Mouse (Mus musculus) heart, embryonic 14.5 days (tissue): ENCODE data around the gene Prdm2. TPM values are rescaled to one million over a fixed set of nuclear protein-coding genes. Genes with fewer than 3 reads are reported as not detected.

ENCODE experiments used
- ATAC-seq: fragments of 200-750 bp; cut with Nextera tagmentation; 2 replicates; pipeline ENCODE4 v1.8.0; 2017; ENCODE audit warnings: low read depth, moderate TSS enrichment; ENCODE audit not compliant: insufficient number of reproducible peaks, insufficient read depth, low FRiP score
- H3K27ac ChIP-seq, 2 experiments: fragments of 200-500 bp in 1 of 2; fragments of 300-500 bp in 1 of 2; sonication (generic) in 1 of 2; replicated peaks in 1 of 2; 2 replicates each; pipeline ENCODE4 v1.5.1; 2012 to 2014; ENCODE audit warnings: low read depth in 2 of 2, low read length in 2 of 2, control low read depth in 1 of 2, mild to moderate bottlenecking in 1 of 2, mixed read lengths in 1 of 2; ENCODE audit not compliant: control insufficient read depth in 1 of 2, insufficient read depth in 1 of 2
- H3K27me3 ChIP-seq: fragments of 300-500 bp; sonication (generic); 2 replicates; pipeline ENCODE4 v1.6.1; 2014; ENCODE audit warnings: mild to moderate bottlenecking, low read length, control low read depth; ENCODE audit not compliant: control insufficient read depth, insufficient read depth
- H3K36me3 ChIP-seq: fragments of 300-500 bp; sonication (generic); 2 replicates; pipeline ENCODE4 v1.6.1; 2014; ENCODE audit warnings: mild to moderate bottlenecking, control low read depth, low read length, mixed read lengths; ENCODE audit not compliant: control insufficient read depth, insufficient read depth
- H3K4me1 ChIP-seq, 2 experiments: fragments of 200-500 bp in 1 of 2; fragments of 300-500 bp in 1 of 2; sonication (generic) in 1 of 2; 2 replicates each; pipeline ENCODE4 v1.6.1; 2012 to 2014; ENCODE audit warnings: low read length in 2 of 2, control low read depth in 1 of 2, mixed read lengths in 1 of 2; ENCODE audit not compliant: control insufficient read depth in 2 of 2, insufficient read depth in 2 of 2
- H3K4me2 ChIP-seq: fragments of 300-500 bp; sonication (generic); 2 replicates; pipeline ENCODE4 v1.6.1; 2014; ENCODE audit warnings: mild to moderate bottlenecking, low read length
- H3K4me3 ChIP-seq, 2 experiments: fragments of 200-500 bp in 1 of 2; fragments of 300-500 bp in 1 of 2; sonication (generic) in 1 of 2; 2 replicates each; pipeline ENCODE4 v1.5.1; 2012 to 2014; ENCODE audit warnings: low read length in 2 of 2, mild to moderate bottlenecking in 2 of 2, control low read depth in 1 of 2, low read depth in 1 of 2, moderate library complexity in 1 of 2; ENCODE audit not compliant: control insufficient read depth in 1 of 2, insufficient read depth in 1 of 2
- H3K9ac ChIP-seq: fragments of 300-500 bp; sonication (generic); 2 replicates; pipeline ENCODE4 v1.6.1; 2014; ENCODE audit warnings: mild to moderate bottlenecking, low read length
- H3K9me3 ChIP-seq: fragments of 300-500 bp; sonication (generic); 2 replicates; pipeline ENCODE4 v1.6.1; 2016; ENCODE audit warnings: low read length, control low read depth; ENCODE audit not compliant: control insufficient read depth
- WGBS: fragments of 180-500 bp; shearing (Covaris S2); extraction: QIAGEN DNeasy Blood & Tissue Kit; methylation state at CpG from one replicate; pipeline ENCODE4 v1.1.7; 2014; 5-methylcytosine and 5-hydroxymethylcytosine counted together
- polyA plus RNA-seq: library from polyadenylated mRNA; unstranded; fragments of >200 nt; fragmentation: Nextera tagmentation; extraction: Ambion mirVana; gene quantifications from 2 replicates; pipeline ENCODE4 v1.2.1, GENCODE M21; 2014

Prdm2 gene
- polyA plus RNA-seq, 1 experiment from 2014 or later = 8.7 TPM

GRCm38 (mm10) chr4:143225886-143226285 is 13.1 kb upstream of the Prdm2 start:
- Histone ChIP-seq H3K4me2 (no peak overlapping the region), H3K4me3 (no peak overlapping the region), H3K4me1 (peaks cover 6% of the 10 kb centered on the region in 2 experiments; a peak in 3 of 4 replicates), H3K9me3 (no peaks in the 10 kb centered on the region), H3K36me3 (no peaks in the 10 kb centered on the region), H3K27ac (no peak overlapping the region), H3K9ac (no peak overlapping the region), H3K27me3 (no peaks in the 10 kb centered on the region; the same call in 1 of the 2 replicates)
- WGBS = 22% methylated on average over 9 of the region's 9 CpGs
- ATAC-seq = no peak

DNA sequence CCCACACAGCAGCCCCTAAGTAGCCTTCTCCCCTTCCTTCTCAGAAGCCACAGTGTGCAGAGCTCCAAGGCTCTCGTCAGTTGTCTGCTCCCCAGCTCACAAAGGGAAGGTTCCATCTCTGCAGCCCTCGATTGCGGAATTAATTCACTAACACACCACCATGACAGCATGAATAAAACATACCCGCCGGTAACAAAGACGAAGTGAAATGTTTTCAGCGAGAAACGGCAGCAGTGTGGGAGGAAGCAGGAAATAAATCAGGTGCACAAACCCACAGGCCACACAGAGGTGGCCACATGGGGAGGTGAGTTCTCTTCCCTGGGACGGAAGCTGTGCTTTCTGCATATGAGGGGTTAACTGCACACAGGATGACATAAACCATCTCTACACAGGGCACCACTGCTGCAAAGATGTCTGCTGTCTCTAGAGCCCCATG is 6.5 kb upstream of the Prdm2 start:
- H3K36me3 ChIP-seq = no peaks in the 10 kb centered on the region
- no peak overlapping the region for H3K9ac ChIP-seq
- ATAC-seq = no peak
- no peak overlapping the region for H3K4me3 ChIP-seq
- H3K4me2 ChIP-seq = no peak overlapping the region
- H3K27ac ChIP-seq = no peak overlapping the region
- no peaks in the 10 kb centered on the region for H3K9me3 ChIP-seq
- no peaks in the 10 kb centered on the region for H3K27me3 ChIP-seq
- no peaks in the 10 kb centered on the region for H3K4me1 ChIP-seq
- WGBS = 72% methylated on average over 9 of the region's 9 CpGs

GRCm38 (mm10) chr4:143218858-143219257 is 6.1 kb upstream of the Prdm2 start:
- H3K27ac ChIP-seq = no peak overlapping the region
- H3K9ac ChIP-seq = no peak overlapping the region
- no peak overlapping the region for H3K4me2 ChIP-seq
- no peaks in the 10 kb centered on the region for H3K27me3 ChIP-seq
- H3K36me3 ChIP-seq = no peaks in the 10 kb centered on the region
- no peaks in the 10 kb centered on the region for H3K9me3 ChIP-seq
- no peak for ATAC-seq
- H3K4me3 ChIP-seq = no peak overlapping the region
- no peaks in the 10 kb centered on the region for H3K4me1 ChIP-seq
- 77% methylated on average over 2 of the region's 2 CpGs for WGBS

- Histone ChIP-seq H3K9me3 (no peaks in the 10 kb centered on the region), H3K27ac (no peak overlapping the region), H3K4me1 (peaks cover 5% of the 10 kb centered on the region in 2 experiments; a peak in 2 of 4 replicates), H3K27me3 (no peaks in the 10 kb centered on the region), H3K4me2 (no peak overlapping the region), H3K4me3 (no peak overlapping the region), H3K9ac (no peak overlapping the region), H3K36me3 (no peaks in the 10 kb centered on the region)
- no peak for ATAC-seq
- 70% methylated on average over 7 of the region's 7 CpGs for WGBS
Measured at GRCm38 (mm10) chr4:143217189-143217588, 4.4 kb upstream of the Prdm2 start.

GRCm38 (mm10) chr4:143214221-143214797 is 1.5 kb upstream of the Prdm2 start:
- H3K4me2 ChIP-seq = no peak overlapping the region
- H3K4me3 ChIP-seq = no peak overlapping the region
- no peaks in the 10 kb centered on the region for H3K27me3 ChIP-seq
- ATAC-seq = no peak
- no peak overlapping the region for H3K27ac ChIP-seq
- no peaks in the 10 kb centered on the region for H3K36me3 ChIP-seq
- no peak overlapping the region for H3K9ac ChIP-seq
- 88% methylated on average over 3 of the region's 3 CpGs for WGBS
- H3K9me3 ChIP-seq = no peaks in the 10 kb centered on the region
- H3K4me1 ChIP-seq = peaks cover 5 to 9% of the 10 kb centered on the region in 2 experiments; a peak in 3 of 4 replicates

GRCm38 (mm10) chr4:143213571-143213970 is 776 bp upstream of the Prdm2 start:
- no peaks in the 10 kb centered on the region for H3K27me3 ChIP-seq
- peaks cover 5 to 9% of the 10 kb centered on the region in 2 experiments; a peak in 3 of 4 replicates for H3K4me1 ChIP-seq
- H3K4me3 ChIP-seq = no peak overlapping the region
- H3K9me3 ChIP-seq = no peaks in the 10 kb centered on the region
- no peak overlapping the region for H3K27ac ChIP-seq
- ATAC-seq = no peak
- no peak overlapping the region for H3K4me2 ChIP-seq
- WGBS = 59% methylated on average over 4 of the region's 4 CpGs
- H3K9ac ChIP-seq = no peak overlapping the region
- no peaks in the 10 kb centered on the region for H3K36me3 ChIP-seq

DNA sequence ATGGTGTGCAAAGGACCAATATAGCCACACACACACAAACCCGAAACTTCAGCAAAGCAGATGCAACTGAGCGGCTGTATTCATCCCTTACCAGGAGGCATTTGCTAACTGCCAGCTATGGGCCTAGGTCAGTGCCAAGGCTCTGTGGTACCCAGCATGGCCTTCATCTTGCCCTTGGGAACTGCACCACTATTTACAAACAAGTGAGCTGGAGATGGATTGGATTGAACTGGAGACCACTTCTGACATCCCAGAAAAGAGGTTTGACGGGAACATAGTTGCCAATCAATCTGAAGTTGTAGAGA is 332 bp upstream of the Prdm2 start:
- peaks cover 5 to 9% of the 10 kb centered on the region in 2 experiments; a peak in 3 of 4 replicates for H3K4me1 ChIP-seq
- H3K9me3 ChIP-seq = no peaks in the 10 kb centered on the region
- no peak overlapping the region for H3K9ac ChIP-seq
- H3K36me3 ChIP-seq = no peaks in the 10 kb centered on the region
- no peak for ATAC-seq
- H3K4me3 ChIP-seq = peak overlapping the region; percentile 71 to 87
- 96% methylated on average over 3 of the region's 3 CpGs for WGBS
- no peak overlapping the region; a peak in 1 of 4 replicates for H3K27ac ChIP-seq
- no peaks in the 10 kb centered on the region for H3K27me3 ChIP-seq
- peak overlapping the region; percentile 72 for H3K4me2 ChIP-seq
